Mouse (Mus musculus) megakaryocyte, embryonic 14.5 days (primary cell): ENCODE results near the gene Parvg.

Experiments
- FLI1 ChIP-seq: IDR thresholded peaks from 2 replicates; pipeline ENCODE4 v1.6.1; 2012; ENCODE audit warnings: low read length, inconsistent platforms, mixed read lengths
- GATA1 ChIP-seq: IDR thresholded peaks from 3 replicates; pipeline ENCODE4 v1.6.1; 2012; ENCODE audit warnings: mixed read lengths, low read length, inconsistent platforms, borderline replicate concordance

DNA sequence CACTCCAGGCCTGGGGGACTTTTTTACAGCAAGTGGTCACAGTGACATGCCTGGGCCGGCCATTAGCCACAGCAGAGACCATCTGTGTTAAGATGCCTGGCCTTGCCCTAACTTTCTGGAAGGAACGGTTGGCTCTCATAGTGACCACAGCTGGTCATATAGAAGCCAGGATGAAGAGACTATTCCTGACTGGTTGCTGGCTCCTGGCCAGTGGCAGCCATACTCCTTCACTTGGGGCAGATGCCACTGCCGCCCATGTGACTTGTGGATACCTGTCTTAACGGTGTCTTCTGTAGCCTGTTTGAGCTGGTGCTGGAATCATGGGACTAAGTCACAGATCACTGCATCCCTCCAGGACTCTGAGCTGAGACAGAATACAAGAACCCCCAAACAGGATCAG, 68.3 kb downstream of the Parvg start:
- no peak for TF ChIP-seq GATA1
- TF ChIP-seq FLI1, result no peak
